Mouse (Mus musculus) limb, embryonic 12.5 days (tissue): Measurements from ENCODE around the gene Ung. TPM values are rescaled to one million over a fixed set of nuclear protein-coding genes. Genes with fewer than 3 reads are reported as not detected.

Experiments used
- ATAC-seq: fragments of 200-750 bp; cut with Nextera tagmentation; 2 replicates; pipeline ENCODE4 v1.8.0; 2017; ENCODE audit warnings: low read depth, moderate TSS enrichment; ENCODE audit not compliant: insufficient number of reproducible peaks, insufficient read depth, low FRiP score, low TSS enrichment
- H3K27ac ChIP-seq: fragments of 300-500 bp; sonication (generic); 2 replicates; pipeline ENCODE4 v1.5.1; 2016; ENCODE audit warnings: mild to moderate bottlenecking, moderate library complexity
- H3K27me3 ChIP-seq: fragments of 300-500 bp; sonication (generic); 2 replicates; pipeline ENCODE4 v1.6.1; 2016; ENCODE audit warnings: mild to moderate bottlenecking, moderate library complexity
- H3K36me3 ChIP-seq: fragments of 300-500 bp; sonication (generic); 2 replicates; pipeline ENCODE4 v1.6.1; 2016; ENCODE audit warnings: mild to moderate bottlenecking, moderate library complexity
- H3K4me1 ChIP-seq: fragments of 300-500 bp; sonication (generic); replicated peaks from 2 replicates; pipeline ENCODE4 v1.6.1; 2016
- H3K4me2 ChIP-seq: fragments of 300-500 bp; sonication (generic); 2 replicates; pipeline ENCODE4 v1.6.1; 2016; ENCODE audit warnings: mild to moderate bottlenecking, moderate library complexity
- H3K4me3 ChIP-seq: fragments of 300-500 bp; sonication (generic); replicated peaks from 2 replicates; pipeline ENCODE4 v1.5.1; 2016; ENCODE audit warnings: mild to moderate bottlenecking
- H3K9ac ChIP-seq: fragments of 300-500 bp; sonication (generic); replicated peaks from 2 replicates; pipeline ENCODE4 v1.6.1; 2016; ENCODE audit warnings: mild to moderate bottlenecking, moderate library complexity
- H3K9me3 ChIP-seq: fragments of 300-500 bp; sonication (generic); 2 replicates; pipeline ENCODE4 v1.6.1; 2016; ENCODE audit warnings: mild to moderate bottlenecking, moderate library complexity
- WGBS: fragments of 180-500 bp; shearing (Covaris S2); methylation state at CpG from one replicate; pipeline ENCODE4 v1.1.7; 2016; 5-methylcytosine and 5-hydroxymethylcytosine counted together
- polyA plus RNA-seq: library from polyadenylated mRNA; unstranded; fragments of >200 nt; fragmentation: Nextera tagmentation; extraction: Ambion mirVana; gene quantifications from 2 replicates; pipeline ENCODE4 v1.2.1, GENCODE M21; 2016

Ung gene
- polyA plus RNA-seq, 1 experiment from 2014 or later = 63.0 TPM

DNA sequence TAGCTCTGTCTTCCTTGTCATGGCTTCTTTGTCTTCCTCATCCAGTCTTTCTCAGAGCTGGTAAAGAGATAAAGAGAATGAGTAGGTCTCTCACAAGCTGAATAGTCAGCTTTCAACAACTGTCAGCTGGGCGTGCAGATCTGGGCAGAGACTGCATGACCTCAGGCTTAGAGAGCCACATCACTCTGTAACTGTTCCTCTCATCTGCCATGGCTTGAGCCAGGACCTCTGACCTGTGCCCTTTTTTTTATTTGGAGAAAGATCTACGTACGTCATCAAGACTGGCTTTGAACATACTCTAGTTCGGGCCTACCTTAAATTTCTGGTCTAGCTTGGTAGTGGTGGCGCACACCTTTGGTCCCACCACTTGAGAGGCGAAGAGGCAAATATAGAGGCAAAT lies 2.7 kb downstream of the Ung start:
- peak overlapping the region; percentile 68 for H3K4me2 ChIP-seq
- no peak overlapping the region for H3K27ac ChIP-seq
- H3K27me3 ChIP-seq = no peaks in the 10 kb centered on the region
- H3K4me1 ChIP-seq = peaks cover 30% of the 10 kb centered on the region
- peaks cover 47% of the 10 kb centered on the region for H3K36me3 ChIP-seq
- H3K9ac ChIP-seq = no peak overlapping the region
- WGBS = 85% methylated on average over 6 of the region's 6 CpGs
- H3K9me3 ChIP-seq = no peaks in the 10 kb centered on the region
- no peak overlapping the region for H3K4me3 ChIP-seq
- ATAC-seq = no peak

DNA sequence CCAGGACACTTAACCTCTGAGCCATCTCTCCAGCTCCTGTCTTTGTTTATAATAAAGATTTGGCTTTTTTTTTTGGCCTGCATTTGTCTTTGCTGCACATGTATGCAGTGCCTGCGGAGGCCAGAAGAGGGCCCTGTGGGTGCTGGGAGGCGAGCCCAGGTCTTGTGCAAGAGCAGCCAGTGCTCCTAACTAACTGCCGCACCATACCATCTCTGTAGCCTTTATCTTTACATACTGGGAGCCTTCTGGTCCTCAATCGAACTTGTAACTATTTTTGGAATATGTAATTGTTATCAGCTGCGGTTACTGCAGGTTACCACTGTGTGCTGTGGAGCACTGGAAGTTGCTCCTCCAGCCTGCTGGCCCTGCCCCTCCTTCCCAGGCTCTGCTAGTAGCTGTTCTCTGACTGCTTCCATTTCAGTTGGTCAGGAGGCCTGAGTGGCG lies 3.9 kb downstream of the Ung start:
- peaks cover 59% of the 10 kb centered on the region for H3K36me3 ChIP-seq
- H3K4me1 ChIP-seq = peaks cover 39% of the 10 kb centered on the region

DNA sequence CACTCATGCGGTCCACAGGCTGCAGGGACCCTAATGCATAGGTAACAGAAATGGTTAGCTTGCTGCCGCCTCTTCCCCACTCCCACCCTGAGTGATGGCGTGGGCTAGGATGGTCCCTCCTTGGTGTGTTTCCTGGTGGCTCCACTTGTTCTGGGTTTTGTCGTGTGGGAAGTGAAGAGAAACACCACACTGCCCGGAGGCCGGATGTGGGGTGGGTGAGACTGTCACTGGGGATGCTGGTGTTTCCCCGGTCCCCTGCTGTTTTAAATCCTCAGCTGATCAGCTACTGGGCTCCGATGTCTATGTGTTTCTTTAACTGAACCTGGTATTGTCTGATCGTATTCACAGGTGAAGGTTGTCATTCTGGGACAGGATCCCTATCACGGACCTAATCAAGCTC lies 5.3 kb downstream of the Ung start:
- no peak for ATAC-seq
- H3K4me1 ChIP-seq = peaks cover 43% of the 10 kb centered on the region
- H3K9ac ChIP-seq = no peak overlapping the region
- H3K4me2 ChIP-seq = no peak overlapping the region
- 89% methylated on average over 10 of the region's 10 CpGs for WGBS
- H3K9me3 ChIP-seq = no peaks in the 10 kb centered on the region
- no peaks in the 10 kb centered on the region for H3K27me3 ChIP-seq
- H3K27ac ChIP-seq = no peak overlapping the region
- no peak overlapping the region for H3K4me3 ChIP-seq
- peaks cover 72% of the 10 kb centered on the region for H3K36me3 ChIP-seq

More for the DNA sequence above, 3.9 kb downstream of the Ung start:
- no peak for ATAC-seq
- H3K27me3 ChIP-seq = no peaks in the 10 kb centered on the region
- no peak overlapping the region for H3K27ac ChIP-seq
- WGBS = 71% methylated on average over 6 of the region's 6 CpGs
- H3K4me2 ChIP-seq = no peak overlapping the region
- no peak overlapping the region for H3K9ac ChIP-seq
- H3K9me3 ChIP-seq = no peaks in the 10 kb centered on the region
- no peak overlapping the region for H3K4me3 ChIP-seq

GRCm38 (mm10) chr5:114137481-114138276 lies 7.5 kb downstream of the Ung start:
- peak overlapping the region; percentile 57; the same call in 1 of the 2 replicates for H3K27ac ChIP-seq
- peaks cover 69% of the 10 kb centered on the region for H3K36me3 ChIP-seq
- no peaks in the 10 kb centered on the region for H3K9me3 ChIP-seq
- H3K4me2 ChIP-seq = no peak overlapping the region
- no peak for ATAC-seq
- no peaks in the 10 kb centered on the region for H3K27me3 ChIP-seq
- peaks cover 32% of the 10 kb centered on the region for H3K4me1 ChIP-seq
- H3K9ac ChIP-seq = no peak overlapping the region
- 86% methylated on average over 15 of the region's 15 CpGs for WGBS
- H3K4me3 ChIP-seq = no peak overlapping the region

- peak; percentile 22; the same call in 1 of the 2 replicates for ATAC-seq
- Histone ChIP-seq H3K27ac (peak overlapping the region; percentile 57), H3K9ac (no peak overlapping the region), H3K4me1 (peaks cover 27% of the 10 kb centered on the region), H3K9me3 (no peaks in the 10 kb centered on the region), H3K27me3 (no peaks in the 10 kb centered on the region), H3K4me2 (0 out of 2 replicates have a peak overlapping the region, but pooled peaks have one; percentile 9), H3K4me3 (no peak overlapping the region), H3K36me3 (peaks cover 64% of the 10 kb centered on the region)
- WGBS = 74% methylated on average over 21 of the region's 21 CpGs
Measured at GRCm38 (mm10) chr5:114138277-114139164, 8.3 kb downstream of the Ung start.

DNA sequence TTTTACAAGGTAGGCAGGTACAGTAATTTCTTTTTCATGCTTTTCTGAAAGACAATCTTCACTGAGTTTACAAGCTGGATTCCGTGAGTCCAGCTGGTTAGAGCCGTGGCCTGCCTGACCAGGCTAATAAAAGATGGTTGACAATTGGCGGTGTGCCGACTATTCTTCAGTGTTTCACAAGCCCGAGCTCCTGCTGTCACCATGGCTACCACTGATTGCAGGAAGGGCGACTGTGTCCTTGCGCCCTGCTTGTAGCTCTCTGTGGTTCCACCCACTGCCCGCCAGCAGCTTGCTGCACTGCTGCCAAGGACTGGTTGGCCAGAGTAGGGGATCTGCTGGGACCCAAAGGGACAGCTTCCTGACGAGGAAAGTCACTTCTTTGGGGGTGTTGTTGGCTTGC lies 9.0 kb downstream of the Ung start:
- Histone ChIP-seq H3K4me2 (0 out of 2 replicates have a peak overlapping the region, but pooled peaks have one; percentile 9), H3K4me3 (no peak overlapping the region), H3K4me1 (peaks cover 26% of the 10 kb centered on the region), H3K36me3 (peaks cover 57% of the 10 kb centered on the region), H3K9ac (no peak overlapping the region), H3K9me3 (no peaks in the 10 kb centered on the region), H3K27ac (peak overlapping the region; percentile 57), H3K27me3 (no peaks in the 10 kb centered on the region)
- 57% methylated on average over 9 of the region's 9 CpGs for WGBS
- ATAC-seq = no peak

- no peaks in the 10 kb centered on the region for H3K9me3 ChIP-seq
- H3K27me3 ChIP-seq = no peaks in the 10 kb centered on the region
- H3K9ac ChIP-seq = 0 out of 2 replicates have a peak within 1 kb of the TSS, but pooled peaks have one; percentile 13
- H3K4me1 ChIP-seq = peaks cover 21% of the 10 kb centered on the region
- WGBS = 25% methylated on average over 19 of the region's 19 CpGs
- peak within 1 kb of the TSS; percentile 17; the same call in 1 of the 2 replicates for H3K4me2 ChIP-seq
- H3K4me3 ChIP-seq = no peak within 1 kb of the TSS
- no peak for ATAC-seq
- no peaks in the 10 kb centered on the region for H3K36me3 ChIP-seq
- peak within 1 kb of the TSS; percentile 62; the same call in 1 of the 2 replicates for H3K27ac ChIP-seq
Measured at GRCm38 (mm10) chr5:114146028-114146888, 16.1 kb downstream of the Ung start, which contains the start of gene Acacb. TSS of gene Acacb (plus strand) at chr5:114146535.

DNA sequence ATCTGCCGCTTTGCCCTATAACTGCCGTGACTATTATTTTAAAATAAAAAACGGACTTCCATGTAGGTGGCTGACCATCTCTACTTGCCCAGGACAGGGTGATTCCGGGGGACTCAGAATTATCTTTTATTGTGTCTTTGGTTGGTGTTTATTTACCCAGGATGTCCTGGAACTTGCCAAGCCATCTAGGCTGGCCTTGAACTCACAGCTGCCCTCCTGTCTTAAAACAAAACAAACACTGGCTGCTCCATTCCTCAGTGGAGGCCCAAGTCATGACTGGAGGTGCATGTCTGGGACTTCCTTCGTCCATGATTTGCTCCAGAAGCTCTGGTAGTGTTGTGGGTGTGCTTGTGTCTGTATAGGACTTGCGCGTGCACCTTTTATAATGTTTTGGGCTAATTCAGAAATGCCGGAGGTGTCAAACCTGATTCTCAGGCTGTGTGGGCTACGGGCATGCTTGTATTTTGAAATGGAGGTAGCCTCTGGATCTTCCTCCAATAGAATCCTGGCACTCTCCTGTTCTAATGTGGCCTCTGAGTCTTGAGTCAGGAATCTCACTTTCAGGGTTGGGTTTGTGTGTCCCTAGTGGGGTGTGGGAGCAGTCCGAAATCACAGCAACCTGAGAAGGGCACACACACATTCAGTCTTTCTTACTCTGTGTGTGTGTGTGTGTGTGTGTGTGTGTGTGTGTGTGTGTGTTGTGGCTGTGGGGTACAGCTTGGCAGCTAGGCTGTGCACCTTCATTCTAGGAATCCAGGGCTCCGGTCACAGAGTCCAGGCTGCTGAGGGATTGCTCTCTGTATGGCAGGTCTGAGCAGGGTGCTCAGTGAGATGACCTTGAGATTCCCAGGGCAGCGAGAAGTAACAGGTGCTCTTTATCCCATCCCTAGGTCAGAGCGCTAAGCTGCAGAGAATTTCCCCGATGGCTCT lies 17.1 kb downstream of the Ung start:
- peaks cover 21% of the 10 kb centered on the region for H3K4me1 ChIP-seq
- no peak overlapping the region for H3K9ac ChIP-seq
- no peaks in the 10 kb centered on the region for H3K36me3 ChIP-seq
- H3K27me3 ChIP-seq = no peaks in the 10 kb centered on the region
- ATAC-seq = no peak
- peak overlapping the region; percentile 62; the same call in 1 of the 2 replicates for H3K27ac ChIP-seq
- WGBS = 76% methylated on average over 14 of the region's 14 CpGs
- no peak overlapping the region for H3K4me3 ChIP-seq
- no peak overlapping the region for H3K4me2 ChIP-seq
- H3K9me3 ChIP-seq = no peaks in the 10 kb centered on the region

- H3K9me3 ChIP-seq = no peaks in the 10 kb centered on the region
- no peak for ATAC-seq
- H3K9ac ChIP-seq = no peak overlapping the region
- WGBS = 82% methylated on average over 12 of the region's 12 CpGs
- no peak overlapping the region for H3K4me2 ChIP-seq
- no peaks in the 10 kb centered on the region for H3K36me3 ChIP-seq
- no peak overlapping the region for H3K4me3 ChIP-seq
- no peaks in the 10 kb centered on the region for H3K27me3 ChIP-seq
- no peak overlapping the region for H3K27ac ChIP-seq
- H3K4me1 ChIP-seq = 0 out of 2 replicates have a peak, but pooled peaks cover 3% of the 10 kb centered on the region
Measured at GRCm38 (mm10) chr5:114152359-114153092, 22.3 kb downstream of the Ung start.
